Mouse (Mus musculus) CH12.LX (cell line): ENCODE results near the gene Rbm18. TPM values are rescaled to one million over a fixed set of nuclear protein-coding genes. Genes with fewer than 3 reads are reported as not detected.

Experiments used
- DNase-seq: peaks from one replicate; pipeline ENCODE4 v3.0.0-alpha.2; 2013; ENCODE audit errors: extremely low read depth
- H3K27ac ChIP-seq: 2 replicates; pipeline ENCODE4 v1.5.1; 2012; ENCODE audit warnings: low read depth, mild to moderate bottlenecking, control low read depth, moderate library complexity; ENCODE audit not compliant: insufficient read depth
- H3K27me3 ChIP-seq: replicated peaks from 2 replicates; pipeline ENCODE3; 2012; ENCODE audit warnings: inconsistent platforms
- H3K36me3 ChIP-seq, 2 experiments: replicated peaks in 1 of 2; 2 replicates each; pipeline versions ENCODE3 to v1.6.1; 2012; ENCODE audit warnings: inconsistent platforms in 1 of 2, low read length in 1 of 2, mild to moderate bottlenecking in 1 of 2, mixed read lengths in 1 of 2, moderate library complexity in 1 of 2; ENCODE audit not compliant: control insufficient read depth in 1 of 2, insufficient read depth in 1 of 2
- H3K4me1 ChIP-seq, 2 experiments: 2 replicates each; pipeline ENCODE4 v1.6.1; 2012; ENCODE audit warnings: inconsistent platforms in 1 of 2, moderate library complexity in 1 of 2; ENCODE audit not compliant: insufficient read depth in 2 of 2, control insufficient read depth in 1 of 2
- H3K4me2 ChIP-seq: 2 replicates; pipeline ENCODE4 v1.6.1; 2012; ENCODE audit warnings: low read depth, mild to moderate bottlenecking, control low read depth; ENCODE audit not compliant: poor library complexity, insufficient read depth, severe bottlenecking
- H3K4me3 ChIP-seq, 3 experiments: fragments of 150-350 bp in 1 of 3; sonication (generic) in 1 of 3; replicated peaks in 1 of 3; 2 replicates each; pipeline versions ENCODE3 to v1.5.1; 2011 to 2012; ENCODE audit warnings: low read depth in 2 of 3, low read length in 2 of 3, mild to moderate bottlenecking in 2 of 3, moderate library complexity in 2 of 3, control low read depth in 1 of 3, improper control_type of control experiment in 1 of 3, inconsistent platforms in 1 of 3, mixed read lengths in 1 of 3; ENCODE audit not compliant: poor library complexity in 1 of 3
- H3K79me2 ChIP-seq: replicated peaks from 2 replicates; pipeline ENCODE4 v1.6.1; 2012; ENCODE audit warnings: mild to moderate bottlenecking, moderate library complexity; ENCODE audit not compliant: control insufficient read depth, poor library complexity, insufficient read depth, severe bottlenecking; ENCODE audit errors: extremely low read depth
- H3K9ac ChIP-seq: 2 replicates; pipeline ENCODE4 v1.6.1; 2012; ENCODE audit warnings: low read depth, mild to moderate bottlenecking, control low read depth, moderate library complexity; ENCODE audit not compliant: insufficient read depth
- H3K9me3 ChIP-seq: replicated peaks from 2 replicates; pipeline ENCODE3; 2012; ENCODE audit warnings: low read length, inconsistent platforms, mixed read lengths
- BHLHE40 ChIP-seq: IDR thresholded peaks from 2 replicates; pipeline ENCODE4 v1.6.1; 2011; ENCODE audit warnings: mild to moderate bottlenecking, low read depth, low read length, improper control_type of control experiment
- CHD1 ChIP-seq: IDR thresholded peaks from 2 replicates; pipeline ENCODE4 v1.6.1; 2012; ENCODE audit warnings: low read depth, low read length, improper control_type of control experiment, inconsistent platforms
- CHD2 ChIP-seq: IDR thresholded peaks from 2 replicates; pipeline ENCODE4 v1.6.1; 2011; ENCODE audit warnings: low read length, improper control_type of control experiment
- CTCF ChIP-seq, 2 experiments: IDR thresholded peaks in 1 of 2; conservative IDR thresholded peaks in 1 of 2; 2 replicates each; pipeline ENCODE4 v1.5.1; 2011 to 2012; ENCODE audit warnings: low read depth in 2 of 2, low read length in 2 of 2, improper control_type of control experiment in 1 of 2, inconsistent platforms in 1 of 2, mild to moderate bottlenecking in 1 of 2, moderate library complexity in 1 of 2
- GABPA ChIP-seq: IDR thresholded peaks from 2 replicates; pipeline ENCODE4 v1.6.1; 2012; ENCODE audit warnings: low read depth, low read length, improper control_type of control experiment, inconsistent platforms; ENCODE audit not compliant: insufficient replicate concordance
- HCFC1 ChIP-seq: IDR thresholded peaks from 2 replicates; pipeline ENCODE4 v1.6.1; 2012; ENCODE audit warnings: low read depth, mild to moderate bottlenecking, inconsistent platforms, low read length, improper control_type of control experiment
- IRF4 ChIP-seq: IDR thresholded peaks from 2 replicates; pipeline ENCODE4 v1.6.1; 2014; ENCODE audit warnings: low read depth, mild to moderate bottlenecking, inconsistent platforms, low read length, improper control_type of control experiment
- JUN ChIP-seq: IDR thresholded peaks from 2 replicates; pipeline ENCODE4 v1.6.1; 2011; ENCODE audit warnings: low read depth, mild to moderate bottlenecking, low read length, improper control_type of control experiment, moderate library complexity; ENCODE audit not compliant: insufficient read depth
- JUND ChIP-seq: conservative IDR thresholded peaks from 2 replicates; pipeline ENCODE4 v1.6.1; 2011; ENCODE audit warnings: low read depth, low read length, improper control_type of control experiment
- MAFK ChIP-seq: IDR thresholded peaks from 2 replicates; pipeline ENCODE4 v1.6.1; 2011; ENCODE audit warnings: low read length, improper control_type of control experiment; ENCODE audit not compliant: insufficient replicate concordance
- MAX ChIP-seq: IDR thresholded peaks from 2 replicates; pipeline ENCODE4 v1.6.1; 2011; ENCODE audit warnings: low read length, improper control_type of control experiment
- MAZ ChIP-seq: IDR thresholded peaks from 2 replicates; pipeline ENCODE4 v1.6.1; 2012; ENCODE audit warnings: low read depth, mild to moderate bottlenecking, inconsistent platforms, low read length, improper control_type of control experiment, moderate library complexity
- MEF2A ChIP-seq: IDR thresholded peaks from 2 replicates; pipeline ENCODE4 v1.6.1; 2014; ENCODE audit warnings: low read depth, mild to moderate bottlenecking, inconsistent platforms, low read length, improper control_type of control experiment, borderline replicate concordance
- MXI1 ChIP-seq: IDR thresholded peaks from 2 replicates; pipeline ENCODE4 v1.6.1; 2011; ENCODE audit warnings: mild to moderate bottlenecking, low read depth, low read length, improper control_type of control experiment
- MYC ChIP-seq: IDR thresholded peaks from 2 replicates; pipeline ENCODE4 v1.6.1; 2011; ENCODE audit warnings: low read depth, mild to moderate bottlenecking, improper control_type of control experiment, low read length
- NRF1 ChIP-seq: IDR thresholded peaks from 2 replicates; pipeline ENCODE4 v1.6.1; 2014; ENCODE audit warnings: low read depth, mild to moderate bottlenecking, inconsistent platforms, low read length, improper control_type of control experiment, moderate library complexity
- PAX5 ChIP-seq: IDR thresholded peaks from 2 replicates; pipeline ENCODE4 v1.6.1; 2012; ENCODE audit warnings: low read length, inconsistent platforms, mixed read lengths
- RAD21 ChIP-seq: IDR thresholded peaks from 2 replicates; pipeline ENCODE4 v1.6.1; 2011; ENCODE audit warnings: low read depth, mild to moderate bottlenecking, low read length, improper control_type of control experiment, moderate library complexity
- RCOR1 ChIP-seq: conservative IDR thresholded peaks from 2 replicates; pipeline ENCODE4 v1.6.1; 2012; ENCODE audit warnings: low read depth, mild to moderate bottlenecking, inconsistent platforms, low read length, improper control_type of control experiment
- SIN3A ChIP-seq: IDR thresholded peaks from 2 replicates; pipeline ENCODE4 v1.6.1; 2012; ENCODE audit warnings: low read length, improper control_type of control experiment, inconsistent platforms
- USF2 ChIP-seq: conservative IDR thresholded peaks from 2 replicates; pipeline ENCODE4 v1.6.1; 2011; ENCODE audit warnings: low read depth, low read length, improper control_type of control experiment
- ZMIZ1 ChIP-seq: IDR thresholded peaks from 2 replicates; pipeline ENCODE4 v1.6.1; 2012; ENCODE audit warnings: low read depth, mild to moderate bottlenecking, inconsistent platforms, low read length, improper control_type of control experiment
- dilution Hi-C: fragments of 300-500 bp; cut with MboI; formaldehyde crosslinking; loops from 2 replicates; pipeline ENCODE4 v1.14.3; 2020; ENCODE audit warnings: low sequenced_read_pairs; ENCODE audit not compliant: extremely low pct_unique_long_range_greater_than_20kb, extremely low pct_ligation_motif_present
- in situ Hi-C: fragments of 300-500 bp; cut with MboI; formaldehyde crosslinking; loops from 3 replicates; pipeline ENCODE4 v1.14.3; 2019; ENCODE audit warnings: low sequenced_read_pairs, low pct_ligation_motif_present, low pct_unique_long_range_greater_than_20kb, mixed read lengths
- polyA plus RNA-seq: library from polyadenylated mRNA; unstranded; fragments of >175 nt; gene quantifications from 2 replicates; pipeline ENCODE4 v1.2.1, GENCODE M21; 2012; ENCODE audit warnings: low read depth; ENCODE audit not compliant: insufficient read length
- total RNA-seq, 2 experiments: library from RNA; depleted of rRNA; stranded (reverse); fragments of 300-350 nt in 1 of 2; fragments of >200 nt in 1 of 2; gene quantifications; 2 replicates each; pipeline ENCODE4 v1.2.3; 2012 to 2014

Gene Rbm18
- total and polyA plus RNA-seq, 3 experiments: 12.4 to 26.3 (median 14.9) TPM

DNA sequence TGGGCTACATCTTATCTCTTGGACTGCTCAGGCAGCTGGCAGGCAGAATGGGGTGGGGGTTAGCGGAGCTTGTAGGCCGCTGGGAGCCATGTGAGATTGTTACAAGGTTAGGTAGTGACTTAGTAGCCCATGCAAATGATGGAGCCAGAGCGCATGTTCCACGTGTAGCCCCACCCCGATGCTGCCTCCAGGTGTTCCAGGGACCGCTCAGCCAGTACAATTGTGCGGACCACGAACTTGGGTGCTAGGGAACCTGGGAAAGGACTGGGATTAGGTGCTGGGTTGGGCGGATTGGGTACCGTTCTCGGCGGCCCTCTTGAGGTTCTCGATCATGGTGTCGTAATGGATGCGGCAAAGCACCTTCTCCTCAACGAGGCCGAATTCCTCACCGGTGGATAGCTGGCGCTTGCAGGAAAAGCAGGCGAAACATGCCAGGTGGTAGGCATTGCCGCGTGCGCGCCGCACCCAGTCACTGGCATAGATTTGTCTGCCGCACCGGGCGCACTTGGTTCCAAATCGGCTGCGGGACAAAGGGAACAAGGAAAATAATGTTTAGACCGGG, 42.6 kb downstream of the Rbm18 start:
- dilution Hi-C loops: no loop called here
- no peak overlapping the region for H3K9ac ChIP-seq

DNA sequence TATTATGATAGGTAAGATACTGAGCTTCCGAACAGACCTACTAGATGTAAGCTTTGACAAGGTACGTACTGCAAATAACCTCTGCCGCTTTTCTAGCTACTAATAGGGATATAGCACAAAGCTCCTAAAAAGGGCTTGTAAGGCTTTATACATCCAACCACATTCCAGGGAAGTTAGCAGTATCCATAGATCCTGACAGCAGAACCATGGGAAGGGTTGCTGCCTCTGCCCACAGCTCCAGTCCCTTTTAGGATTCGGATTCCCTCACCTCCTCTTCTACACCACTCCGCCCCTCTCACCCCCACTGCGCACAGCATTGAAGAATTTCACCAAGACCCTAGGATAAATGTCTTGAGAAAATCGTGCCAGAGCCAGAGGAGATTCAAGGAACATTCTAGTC, 43.3 kb downstream of the Rbm18 start:
- peaks cover 0 to 14% of the 10 kb centered on the region in 2 experiments; a peak in 2 of 4 replicates for H3K4me1 ChIP-seq
- H3K4me2 ChIP-seq: no peak overlapping the region
- DNase-seq: no peak
- no peak overlapping the region for H3K9ac ChIP-seq
- H3K36me3 ChIP-seq: no peaks in the 10 kb centered on the region
- no peaks in the 10 kb centered on the region for H3K9me3 ChIP-seq
- H3K27me3 ChIP-seq: peaks cover 87% of the 10 kb centered on the region
- no peak overlapping the region for H3K27ac ChIP-seq
- dilution Hi-C loops (no loop called here), in situ Hi-C loops (no loop called here)
- H3K4me3 ChIP-seq: no peak overlapping the region
- no peak for TF ChIP-seq JUN
- no peak for TF ChIP-seq PAX5
- no peak for TF ChIP-seq USF2
- no peak for TF ChIP-seq RCOR1
- no peak for TF ChIP-seq ZMIZ1
- TF ChIP-seq JUND: no peak
- no peak for TF ChIP-seq GABPA
- no peak for TF ChIP-seq MYC
- no peak for TF ChIP-seq BHLHE40
- TF ChIP-seq CHD2: no peak
- no peak for TF ChIP-seq IRF4
- TF ChIP-seq CTCF (conservative IDR thresholded peaks at IDR 0.05 in 1 of 2, IDR thresholded peaks at IDR 0.05 in 1 of 2; ENCODE audit: low read depth in 2 of 2, low read length in 2 of 2): no peak
- TF ChIP-seq MXI1: no peak
- TF ChIP-seq HCFC1: no peak
- no peak for TF ChIP-seq SIN3A
- no peak for TF ChIP-seq RAD21
- no peak for TF ChIP-seq CHD1
- TF ChIP-seq MAX: no peak
- TF ChIP-seq, all 38 proteins: peak for 0
- H3K79me2 ChIP-seq: no peaks in the 10 kb centered on the region

More for the DNA sequence above, 42.6 kb downstream of the Rbm18 start:
- no peak for DNase-seq
- H3K4me2 ChIP-seq: no peak overlapping the region
- peaks cover 0 to 14% of the 10 kb centered on the region in 2 experiments; a peak in 2 of 4 replicates for H3K4me1 ChIP-seq
- TF ChIP-seq MEF2A (no peak), MAFK (no peak), MAZ (no peak), CHD2 (no peak), USF2 (no peak), NRF1 (no peak)
- H3K36me3 ChIP-seq: no peaks in the 10 kb centered on the region
- in situ Hi-C loops: no loop called here
- H3K9me3 ChIP-seq: no peaks in the 10 kb centered on the region
- peaks cover 89% of the 10 kb centered on the region for H3K27me3 ChIP-seq
- no peak overlapping the region for H3K27ac ChIP-seq
- no peaks in the 10 kb centered on the region for H3K79me2 ChIP-seq
- H3K4me3 ChIP-seq: no peak overlapping the region
